Mouse (Mus musculus) mesoderm, embryonic 11.5 days (tissue): ENCODE results near the gene Cst12.
"Not testable (repeated sequence)": the region's sequence is repeated elsewhere in the genome, so short reads cannot be mapped to it uniquely, and the experiment has no call there.

ENCODE experiments used
- DNase-seq: peaks from one replicate; pipeline ENCODE4 v3.0.0-alpha.2; 2012; ENCODE audit warnings: low read depth, low spot score

The Cst12 gene

GRCm38 (mm10) chr2:148789142-148789541 is at the start of gene Cst12:
Gene Cst12 (plus strand): TSS chr2:148789361.
- DNase-seq = no peak

GRCm38 (mm10) chr2:148743001-148743400 is 46.2 kb upstream of the Cst12 start:
- no peak for DNase-seq

GRCm38 (mm10) chr2:148743846-148744407 is 45.2 kb upstream of the Cst12 start:
- DNase-seq = no peak

GRCm38 (mm10) chr2:148750058-148750457 is 39.1 kb upstream of the Cst12 start, which contains the start of gene Cstl1:
Gene Cstl1 (plus strand): TSS chr2:148750358.
- DNase-seq = no peak

GRCm38 (mm10) chr2:148751893-148752813 is 37.0 kb upstream of the Cst12 start:
- DNase-seq = peak; percentile 91

- no peak for DNase-seq
Observed at GRCm38 (mm10) chr2:148754310-148754846, 34.8 kb upstream of the Cst12 start.

GRCm38 (mm10) chr2:148763648-148764388 is 25.3 kb upstream of the Cst12 start:
- DNase-seq = no peak

- DNase-seq = not testable (repeated sequence)
Observed at GRCm38 (mm10) chr2:148771397-148771796, 17.8 kb upstream of the Cst12 start, which contains the start of gene Cst11. Gene Cst11 (minus strand): TSS chr2:148771497.

GRCm38 (mm10) chr2:148781709-148782108 is 7.5 kb upstream of the Cst12 start, which contains the start of gene 8030411F24Rik:
Gene 8030411F24Rik (plus strand): TSS chr2:148782009.
- no peak for DNase-seq

GRCm38 (mm10) chr2:148798485-148798884 is 9.3 kb downstream of the Cst12 start, which contains the start of gene Cst8:
Gene Cst8 (plus strand): TSS chr2:148798785.
- DNase-seq = no peak

- DNase-seq = no peak
Observed at GRCm38 (mm10) chr2:148801491-148801921, 12.3 kb downstream of the Cst12 start.

- DNase-seq = no peak
Observed at GRCm38 (mm10) chr2:148806696-148807095, 17.5 kb downstream of the Cst12 start.

GRCm38 (mm10) chr2:148819909-148820308 is 30.7 kb downstream of the Cst12 start, which contains the start of gene Cst13:
Gene Cst13 (plus strand): TSS chr2:148820081.
- no peak for DNase-seq

- DNase-seq = no peak
Observed at GRCm38 (mm10) chr2:148825986-148826385, 36.8 kb downstream of the Cst12 start.

- no peak for DNase-seq
Observed at GRCm38 (mm10) chr2:148834912-148835311, 45.8 kb downstream of the Cst12 start, which contains the start of gene Cst9. Gene Cst9 (plus strand): TSS chr2:148835147.

GRCm38 (mm10) chr2:148838075-148838777 is 49.1 kb downstream of the Cst12 start:
- DNase-seq = no peak

GRCm38 (mm10) chr2:148839224-148839623 is 50.1 kb downstream of the Cst12 start:
- DNase-seq = no peak
